Mouse (Mus musculus) midbrain, embryonic 10.5 days (tissue): ENCODE measurements around the gene Cnr2. TPM values are rescaled to one million over a fixed set of nuclear protein-coding genes. Genes with fewer than 3 reads are reported as not detected.
"Not testable (repeated sequence)": the region's sequence is repeated elsewhere in the genome, so short reads cannot be mapped to it uniquely, and the experiment has no call there.

Experiments used
- DNase-seq: peaks from one replicate; pipeline ENCODE4 v3.0.0-alpha.2; 2017; ENCODE audit warnings: low spot score
- H3K27ac ChIP-seq: fragments of 300-500 bp; sonication (generic); replicated peaks from 2 replicates; pipeline ENCODE4 v1.5.1; 2016; ENCODE audit warnings: mild to moderate bottlenecking
- H3K27me3 ChIP-seq: fragments of 300-500 bp; sonication (generic); 2 replicates; pipeline ENCODE4 v1.6.1; 2016; ENCODE audit warnings: low read depth, mild to moderate bottlenecking; ENCODE audit not compliant: poor library complexity, severe bottlenecking
- H3K36me3 ChIP-seq: fragments of 300-500 bp; sonication (generic); 2 replicates; pipeline ENCODE4 v1.6.1; 2016; ENCODE audit warnings: mild to moderate bottlenecking, moderate library complexity
- H3K4me1 ChIP-seq: fragments of 300-500 bp; sonication (generic); 2 replicates; pipeline ENCODE4 v1.6.1; 2016
- H3K4me3 ChIP-seq: fragments of 300-500 bp; sonication (generic); 2 replicates; pipeline ENCODE4 v1.5.1; 2016; ENCODE audit warnings: mild to moderate bottlenecking, moderate library complexity
- H3K9me3 ChIP-seq: fragments of 300-500 bp; sonication (generic); replicated peaks from 2 replicates; pipeline ENCODE4 v1.6.1; 2016; ENCODE audit warnings: mild to moderate bottlenecking
- WGBS: fragments of 180-500 bp; shearing (Covaris S2); methylation state at CpG from one replicate; pipeline ENCODE4 v1.1.7; 2016; 5-methylcytosine and 5-hydroxymethylcytosine counted together
- polyA plus RNA-seq: library from polyadenylated mRNA; unstranded; fragments of >200 nt; fragmentation: Nextera tagmentation; extraction: Ambion mirVana; gene quantifications from 2 replicates; pipeline ENCODE4 v1.2.1, GENCODE M21; 2016

Cnr2 gene
- polyA plus RNA-seq, 1 experiment from 2014 or later, result 0.46 TPM

DNA sequence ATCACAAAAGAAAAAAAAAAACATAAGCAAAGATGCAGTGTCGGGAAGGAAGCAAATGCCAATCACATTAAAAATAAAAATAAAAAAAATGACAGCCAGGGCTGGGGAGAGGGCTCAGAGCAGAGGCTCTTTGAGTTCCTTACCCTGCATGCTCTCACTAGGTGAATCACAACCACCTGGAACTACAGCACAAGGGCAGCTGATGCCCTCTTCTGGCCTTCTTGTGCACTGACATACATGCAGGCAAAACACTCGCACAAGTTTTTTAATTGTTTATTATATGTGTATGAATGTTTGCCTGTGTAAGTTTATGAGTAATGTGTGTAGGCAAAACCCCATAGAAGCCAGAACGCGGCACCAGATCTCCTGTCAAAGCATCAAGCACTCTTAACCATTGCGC lies 36.6 kb downstream of the Cnr2 start:
- H3K27me3 ChIP-seq, result no peaks in the 10 kb centered on the region
- no peaks in the 10 kb centered on the region for H3K9me3 ChIP-seq
- peaks cover 38% of the 10 kb centered on the region for H3K36me3 ChIP-seq
- H3K27ac ChIP-seq, result no peak overlapping the region
- 65% methylated on average over 5 of the region's 5 CpGs for WGBS
- no peak overlapping the region for H3K4me3 ChIP-seq
- DNase-seq, result no peak
- H3K4me1 ChIP-seq, result peaks cover 9% of the 10 kb centered on the region

GRCm38 (mm10) chr4:135934708-135935500 lies 39.7 kb downstream of the Cnr2 start:
- Histone ChIP-seq H3K27ac (peak overlapping the region; percentile 61), H3K36me3 (peaks cover 54% of the 10 kb centered on the region), H3K4me3 (no peak overlapping the region), H3K4me1 (peaks cover 9% of the 10 kb centered on the region), H3K9me3 (no peaks in the 10 kb centered on the region), H3K27me3 (no peaks in the 10 kb centered on the region)
- DNase-seq, result no peak
- 61% methylated on average over 12 of the region's 12 CpGs for WGBS

DNA sequence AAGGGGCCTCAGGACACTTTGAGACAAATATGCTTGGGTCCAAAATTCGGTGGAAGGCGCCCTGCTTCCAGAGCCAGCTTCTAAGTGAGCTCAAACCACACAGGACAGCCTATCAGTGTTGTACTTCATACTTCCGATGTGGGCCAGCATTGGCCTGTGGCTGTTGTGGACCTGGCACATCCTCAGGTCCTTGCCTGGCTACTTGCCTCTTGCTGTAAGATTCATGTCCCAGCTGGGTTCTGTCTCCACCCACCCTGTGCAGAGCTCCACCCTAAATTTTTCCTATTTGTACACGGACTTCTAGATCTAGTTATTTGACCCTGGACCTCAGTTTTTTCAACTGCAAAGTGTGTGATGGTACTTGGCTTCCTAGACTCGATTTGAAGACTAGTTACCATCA lies 40.3 kb downstream of the Cnr2 start:
- no peak for DNase-seq
- no peaks in the 10 kb centered on the region for H3K27me3 ChIP-seq
- H3K9me3 ChIP-seq, result no peaks in the 10 kb centered on the region
- 76% methylated on average over 5 of the region's 5 CpGs for WGBS
- peak overlapping the region; percentile 61 for H3K27ac ChIP-seq
- peaks cover 9% of the 10 kb centered on the region for H3K4me1 ChIP-seq
- no peak overlapping the region for H3K4me3 ChIP-seq
- H3K36me3 ChIP-seq, result peaks cover 56% of the 10 kb centered on the region

GRCm38 (mm10) chr4:135938858-135939257 lies 43.7 kb downstream of the Cnr2 start:
- H3K27ac ChIP-seq, result no peak overlapping the region
- H3K27me3 ChIP-seq, result no peaks in the 10 kb centered on the region
- no peak for DNase-seq
- 86% methylated on average over 7 of the region's 7 CpGs for WGBS
- peaks cover 45% of the 10 kb centered on the region for H3K36me3 ChIP-seq
- no peaks in the 10 kb centered on the region for H3K9me3 ChIP-seq
- peaks cover 9% of the 10 kb centered on the region for H3K4me1 ChIP-seq
- no peak overlapping the region for H3K4me3 ChIP-seq

DNA sequence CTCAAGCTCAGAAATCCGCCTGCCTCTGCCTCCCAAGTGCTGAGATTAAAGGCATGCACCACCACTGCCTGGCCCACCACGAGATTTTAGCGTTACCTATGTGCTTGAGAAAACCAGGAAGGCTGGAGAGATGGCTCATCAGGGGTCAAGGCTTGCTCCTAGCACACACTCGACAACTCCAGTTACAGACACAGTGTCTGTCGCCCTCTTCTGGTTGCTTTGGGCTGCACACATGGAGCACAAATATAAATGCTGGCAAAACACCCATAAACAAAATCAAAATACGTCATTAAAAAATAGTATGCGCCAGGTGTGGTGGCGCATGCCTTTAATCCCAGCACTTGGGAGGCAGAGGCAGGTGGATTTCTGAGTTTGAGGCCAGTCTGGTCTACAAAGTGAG lies 45.8 kb downstream of the Cnr2 start:
- WGBS, result 84% methylated on average over 8 of the region's 8 CpGs
- not testable (repeated sequence) for H3K27me3 ChIP-seq, H3K9me3 ChIP-seq, H3K4me1 ChIP-seq, H3K4me3 ChIP-seq, H3K27ac ChIP-seq, DNase-seq
- H3K36me3 ChIP-seq, result peaks cover 31% of the 10 kb centered on the region

DNA sequence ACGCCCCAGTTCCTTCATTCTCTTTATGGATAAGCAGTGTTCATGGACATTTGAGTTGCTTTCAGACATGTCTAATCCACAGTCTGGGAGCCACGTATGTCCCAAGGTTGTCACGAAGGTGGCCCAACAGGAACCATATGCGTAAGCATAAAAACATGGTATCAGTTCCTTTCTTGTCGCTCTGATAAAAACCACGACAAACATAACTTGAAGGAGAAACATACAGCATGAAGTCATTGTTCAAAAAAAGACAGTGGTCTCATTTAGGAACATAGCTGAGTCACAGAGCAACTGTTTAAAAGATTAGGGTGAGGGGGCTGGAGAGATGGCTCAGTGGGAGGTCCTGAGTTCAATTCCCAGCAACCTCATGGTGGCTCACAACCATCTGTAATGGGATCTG lies 47.0 kb downstream of the Cnr2 start:
- Histone ChIP-seq H3K4me1 (peaks cover 16% of the 10 kb centered on the region), H3K27ac (no peak overlapping the region), H3K9me3 (no peaks in the 10 kb centered on the region), H3K36me3 (peaks cover 31% of the 10 kb centered on the region), H3K27me3 (no peaks in the 10 kb centered on the region), H3K4me3 (no peak overlapping the region)
- 91% methylated on average over 6 of the region's 6 CpGs for WGBS
- DNase-seq, result no peak

- Histone ChIP-seq H3K27ac (no peak overlapping the region; the same call in 1 of the 2 replicates), H3K9me3 (no peaks in the 10 kb centered on the region), H3K4me3 (no peak overlapping the region), H3K36me3 (peaks cover 28% of the 10 kb centered on the region), H3K27me3 (no peaks in the 10 kb centered on the region), H3K4me1 (peaks cover 20% of the 10 kb centered on the region)
- 64% methylated on average over 4 of the region's 4 CpGs for WGBS
- no peak for DNase-seq
Observed at GRCm38 (mm10) chr4:135943389-135943788, 48.2 kb downstream of the Cnr2 start.

DNA sequence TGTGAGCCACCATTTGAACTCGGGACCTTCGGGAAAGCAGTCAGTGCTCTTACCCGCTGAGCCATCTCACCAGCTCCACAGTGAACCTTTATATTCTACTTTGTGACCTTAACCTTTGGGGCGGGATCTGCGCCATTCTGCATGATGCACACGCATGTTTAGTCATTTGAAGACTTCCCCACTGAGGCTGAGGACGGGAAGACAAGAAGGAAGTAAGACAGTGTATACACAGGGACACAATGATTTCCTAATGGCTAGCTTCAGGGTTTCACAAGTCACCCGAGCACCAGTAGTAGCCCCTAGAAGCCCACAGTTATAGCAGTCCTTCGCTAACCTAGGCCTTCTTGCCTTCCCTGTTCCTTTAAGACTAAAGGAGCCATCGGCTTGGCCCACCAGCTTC lies 50.5 kb downstream of the Cnr2 start:
- no peaks in the 10 kb centered on the region for H3K27me3 ChIP-seq
- H3K4me1 ChIP-seq, result peaks cover 20% of the 10 kb centered on the region
- no peaks in the 10 kb centered on the region for H3K9me3 ChIP-seq
- H3K27ac ChIP-seq, result peak overlapping the region; percentile 80
- no peak for DNase-seq
- 74% methylated on average over 10 of the region's 10 CpGs for WGBS
- H3K36me3 ChIP-seq, result peaks cover 10% of the 10 kb centered on the region
- H3K4me3 ChIP-seq, result peak overlapping the region; percentile 92

DNA sequence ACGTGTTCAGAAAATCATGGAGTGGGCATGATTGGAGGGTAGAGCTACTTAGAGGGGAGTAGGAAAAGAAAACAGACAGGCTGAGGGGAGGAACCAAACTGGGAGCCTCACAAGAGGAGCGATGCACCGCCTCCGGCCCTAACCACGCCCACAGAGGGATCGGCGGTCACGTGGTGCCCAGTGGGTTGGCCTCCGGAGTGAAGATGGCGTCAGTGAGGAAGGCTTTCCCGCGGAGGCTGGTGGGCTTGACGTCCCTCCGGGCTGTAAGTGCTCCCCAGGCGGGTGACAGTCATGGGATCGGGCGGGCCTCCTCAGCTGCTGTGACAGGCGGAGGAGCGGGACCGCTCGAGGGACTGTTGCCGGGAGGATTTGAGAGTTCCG lies 51.1 kb downstream of the Cnr2 start, which contains the start of gene Hmgcl:
Gene Hmgcl, plus strand, starts transcription at position 171 of the 381 bp plus-strand sequence.
- Histone ChIP-seq H3K4me1 (peaks cover 20% of the 10 kb centered on the region), H3K27ac (peak within 1 kb of the TSS; percentile 80), H3K36me3 (peaks cover 9% of the 10 kb centered on the region), H3K27me3 (no peaks in the 10 kb centered on the region), H3K9me3 (peaks cover under 1% of the 10 kb centered on the region; the same call in 1 of the 2 replicates), H3K4me3 (peak within 1 kb of the TSS; percentile 92)
- DNase-seq, result peak; percentile 93
- 0% methylated on average over 23 of the region's 23 CpGs for WGBS

DNA sequence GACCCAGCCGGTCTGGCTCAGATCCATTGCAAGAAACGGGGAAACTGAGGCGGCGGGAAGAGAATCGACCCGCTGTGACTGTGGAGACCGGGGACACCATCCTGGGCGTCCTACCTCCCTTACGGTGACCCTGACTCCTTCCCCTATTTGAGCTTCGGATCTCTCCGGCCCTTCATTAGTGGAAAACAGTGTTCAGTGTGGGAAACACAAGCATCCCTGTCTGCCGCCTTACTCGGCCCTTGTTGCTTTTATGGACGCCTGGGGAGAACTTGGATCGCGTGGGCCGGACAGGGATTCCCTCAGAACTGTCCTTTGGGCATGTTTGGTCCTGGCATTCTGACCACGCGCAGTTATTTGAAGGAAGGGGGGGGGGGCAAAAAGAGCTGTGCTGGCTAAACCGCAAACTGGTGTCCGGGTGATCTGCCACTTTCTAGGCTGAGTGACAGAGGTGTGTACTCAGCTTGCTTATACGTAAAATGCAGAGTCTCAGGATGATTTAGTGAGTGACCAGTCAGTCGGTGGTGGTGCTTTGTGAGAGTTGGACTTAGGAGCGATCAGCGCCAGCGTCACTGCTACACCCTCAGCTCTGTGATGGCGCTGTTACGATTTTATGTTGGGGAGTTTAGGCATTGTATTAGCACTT lies 51.6 kb downstream of the Cnr2 start:
- WGBS, result 3% methylated on average over 28 of the region's 28 CpGs
- no peaks in the 10 kb centered on the region for H3K27me3 ChIP-seq
- DNase-seq, result peak; percentile 25
- H3K9me3 ChIP-seq, result peaks cover 4% of the 10 kb centered on the region; the same call in 1 of the 2 replicates
- peak overlapping the region; percentile 80 for H3K27ac ChIP-seq
- H3K4me3 ChIP-seq, result peak overlapping the region; percentile 92
- H3K4me1 ChIP-seq, result peaks cover 20% of the 10 kb centered on the region
- H3K36me3 ChIP-seq, result peaks cover 10% of the 10 kb centered on the region

- H3K4me1 ChIP-seq, result peaks cover 20% of the 10 kb centered on the region
- WGBS, result 96% methylated on average over 8 of the region's 8 CpGs
- no peak overlapping the region for H3K4me3 ChIP-seq
- no peak overlapping the region for H3K27ac ChIP-seq
- no peaks in the 10 kb centered on the region for H3K27me3 ChIP-seq
- peaks cover 23% of the 10 kb centered on the region for H3K36me3 ChIP-seq
- no peak for DNase-seq
- peaks cover 4% of the 10 kb centered on the region; the same call in 1 of the 2 replicates for H3K9me3 ChIP-seq
Observed at GRCm38 (mm10) chr4:135948142-135948541, 52.9 kb downstream of the Cnr2 start.

DNA sequence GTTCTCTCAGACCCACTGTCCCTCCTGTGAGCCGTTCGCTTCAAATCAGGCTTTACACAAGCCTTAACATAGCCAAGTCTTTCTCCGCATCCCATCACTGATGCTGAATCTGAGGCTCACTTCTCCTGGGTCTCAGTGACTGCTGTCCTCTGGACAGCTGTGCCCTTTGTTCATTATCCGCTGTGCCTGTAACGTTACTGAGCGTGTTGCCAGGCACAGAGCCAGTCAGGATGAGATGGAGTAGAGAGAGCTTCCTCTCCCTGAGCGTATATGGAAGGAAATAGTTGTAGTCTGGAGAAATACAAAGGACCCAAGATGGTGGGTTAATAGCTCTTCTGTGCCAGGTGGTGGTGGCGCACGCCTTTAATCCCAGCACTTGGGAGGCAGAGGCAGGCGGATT lies 54.3 kb downstream of the Cnr2 start:
- peaks cover 20% of the 10 kb centered on the region for H3K4me1 ChIP-seq
- WGBS, result 92% methylated on average over 10 of the region's 10 CpGs

DNA sequence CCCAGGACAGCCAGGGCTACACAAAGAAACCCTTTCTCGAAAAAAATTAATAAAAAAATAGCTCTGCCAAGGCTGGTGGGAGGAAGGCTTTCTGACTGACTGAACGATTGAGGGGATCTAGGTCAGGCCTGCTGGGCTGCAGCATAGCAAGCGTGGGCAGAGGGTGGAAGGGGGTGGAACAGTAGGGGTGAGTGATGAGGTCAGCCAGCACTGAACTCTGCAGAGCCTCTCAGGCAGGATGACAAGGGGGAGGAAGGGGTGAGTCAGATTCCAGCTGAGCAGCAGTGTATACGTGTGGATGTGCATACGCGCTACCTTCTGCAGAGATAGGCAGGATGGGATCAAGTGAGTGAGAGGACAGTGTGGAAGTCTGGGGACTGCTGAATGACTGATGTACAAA lies 54.7 kb downstream of the Cnr2 start:
- Histone ChIP-seq H3K27ac (no peak overlapping the region), H3K4me3 (no peak overlapping the region), H3K27me3 (no peaks in the 10 kb centered on the region), H3K4me1 (peaks cover 20% of the 10 kb centered on the region), H3K36me3 (peaks cover 32% of the 10 kb centered on the region), H3K9me3 (peaks cover 4% of the 10 kb centered on the region; the same call in 1 of the 2 replicates)
- DNase-seq, result no peak
- 77% methylated on average over 6 of the region's 6 CpGs for WGBS

More for the DNA sequence above, 54.3 kb downstream of the Cnr2 start:
- Histone ChIP-seq H3K4me3 (no peak overlapping the region), H3K9me3 (peaks cover 4% of the 10 kb centered on the region; the same call in 1 of the 2 replicates), H3K27ac (no peak overlapping the region), H3K27me3 (no peaks in the 10 kb centered on the region), H3K36me3 (peaks cover 29% of the 10 kb centered on the region)
- DNase-seq, result no peak
